Mouse (Mus musculus): Measurements from ENCODE around the gene Rbm19.

The Rbm19 gene

GRCm38 (mm10) chr5:120204316-120204715, 88.1 kb downstream of the Rbm19 start:
- DNase-seq (ENCODE audit: low spot score) = no peak

- no peak for DNase-seq (ENCODE audit: low spot score)
Observed at GRCm38 (mm10) chr5:120206313-120206943, 90.2 kb downstream of the Rbm19 start.

- DNase-seq (ENCODE audit: low spot score) = no peak
Observed at GRCm38 (mm10) chr5:120207492-120207891, 91.2 kb downstream of the Rbm19 start.

GRCm38 (mm10) chr5:120210668-120211067, 94.4 kb downstream of the Rbm19 start:
- DNase-seq (ENCODE audit: low spot score) = peak; percentile 44

- DNase-seq (ENCODE audit: low spot score) = peak; percentile 54
Observed at GRCm38 (mm10) chr5:120211182-120211581, 94.9 kb downstream of the Rbm19 start.

GRCm38 (mm10) chr5:120214511-120214910, 98.2 kb downstream of the Rbm19 start:
- no peak for DNase-seq (ENCODE audit: low spot score)

- DNase-seq (ENCODE audit: low spot score) = no peak
Observed at GRCm38 (mm10) chr5:120221216-120221615, 105.0 kb downstream of the Rbm19 start.

- peak; percentile 61 for DNase-seq (ENCODE audit: low spot score)
Observed at GRCm38 (mm10) chr5:120225383-120225782, 109.1 kb downstream of the Rbm19 start.

GRCm38 (mm10) chr5:120228613-120229409, 112.5 kb downstream of the Rbm19 start:
- no peak for DNase-seq (ENCODE audit: low spot score)

- peak; percentile 90 for DNase-seq (ENCODE audit: low spot score)
Observed at GRCm38 (mm10) chr5:120231435-120232147, 115.3 kb downstream of the Rbm19 start.

GRCm38 (mm10) chr5:120235147-120235546, 118.9 kb downstream of the Rbm19 start:
- no peak for DNase-seq (ENCODE audit: low spot score)

GRCm38 (mm10) chr5:120235571-120235970, 119.3 kb downstream of the Rbm19 start:
- DNase-seq (ENCODE audit: low spot score) = no peak

GRCm38 (mm10) chr5:120240071-120240470, 123.8 kb downstream of the Rbm19 start:
- DNase-seq (ENCODE audit: low spot score) = no peak

- DNase-seq (ENCODE audit: low spot score) = no peak
Observed at GRCm38 (mm10) chr5:120245336-120245735, 129.1 kb downstream of the Rbm19 start.
